Mouse (Mus musculus): ENCODE results near the gene Olfr944.

- TF ChIP-seq PAX5 (IDR thresholded peaks at IDR 0.05; ENCODE audit: low read length) (no peak), MEF2A (IDR thresholded peaks at IDR 0.05; ENCODE audit: borderline replicate concordance, low read depth, low read length) (no peak), CTCF (conservative IDR thresholded peaks at IDR 0.05 in 1 of 2, IDR thresholded peaks at IDR 0.05 in 1 of 2; ENCODE audit: low read depth in 2 of 2, low read length in 2 of 2) (no peak), POLR2A (IDR thresholded peaks at IDR 0.05; ENCODE audit: low read depth, low read length) (no peak), E2F4 (IDR thresholded peaks at IDR 0.05; ENCODE audit: insufficient replicate concordance, low read depth, low read length) (no peak), USF1 (IDR thresholded peaks at IDR 0.05; ENCODE audit: low read depth, low read length) (no peak), MAZ (IDR thresholded peaks at IDR 0.05; ENCODE audit: low read depth, low read length) (no peak), POLR2AphosphoS2 (IDR thresholded peaks at IDR 0.05; ENCODE audit: low read depth, low read length) (no peak), KAT2A (IDR thresholded peaks at IDR 0.05; ENCODE audit: insufficient replicate concordance, low read length) (no peak), ZMIZ1 (IDR thresholded peaks at IDR 0.05; ENCODE audit: low read depth, low read length) (no peak)
Observed at GRCm38 (mm10) chr9:39201620-39202019, at the start of gene Olfr944.
